Mouse (Mus musculus) kidney, adult 11 months (tissue): ENCODE results near the gene Usp36.

Source experiments
- DNase-seq: peaks from one replicate; pipeline ENCODE4 v3.0.0; 2022

The Usp36 gene

DNA sequence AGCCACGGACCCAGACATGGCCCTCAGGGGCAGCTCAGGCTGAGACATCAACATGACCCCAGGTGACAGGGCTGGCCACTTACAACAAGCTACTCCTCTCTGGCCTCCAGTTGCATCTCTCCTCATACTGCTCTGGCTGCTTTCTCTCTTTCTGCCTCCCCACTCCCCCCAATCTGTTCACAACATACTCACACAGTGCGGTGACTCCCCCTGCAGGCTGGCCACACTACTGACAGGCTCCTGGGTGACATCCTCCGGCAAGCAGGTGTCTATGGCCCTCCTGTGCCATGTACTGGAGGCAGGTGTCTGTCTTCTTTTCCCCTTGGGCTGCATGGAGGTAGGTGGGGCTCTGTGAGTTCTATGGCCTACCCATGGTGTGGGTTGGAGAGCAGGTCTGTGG, 7.9 kb upstream of the Usp36 start:
- DNase-seq = no peak

DNA sequence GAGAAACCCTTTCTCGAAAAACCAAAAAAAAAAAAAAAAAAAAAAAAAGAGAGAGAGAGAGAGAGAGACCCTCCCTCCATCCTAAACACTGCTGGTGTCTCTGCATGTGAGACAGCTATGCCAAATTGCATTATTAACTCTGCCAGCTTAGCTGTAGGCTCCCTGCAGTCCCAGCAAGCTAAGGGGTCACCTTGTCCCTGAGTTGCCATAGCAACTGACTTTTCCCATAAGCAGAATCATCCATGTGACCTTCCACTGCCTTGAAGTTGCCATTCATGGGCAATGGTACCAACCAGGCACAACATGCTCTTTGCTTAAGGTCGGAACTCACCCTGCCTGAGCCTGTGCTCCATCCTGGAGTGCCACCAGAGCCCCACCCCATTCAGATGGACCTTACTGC, 5.0 kb upstream of the Usp36 start:
- no peak for DNase-seq

DNA sequence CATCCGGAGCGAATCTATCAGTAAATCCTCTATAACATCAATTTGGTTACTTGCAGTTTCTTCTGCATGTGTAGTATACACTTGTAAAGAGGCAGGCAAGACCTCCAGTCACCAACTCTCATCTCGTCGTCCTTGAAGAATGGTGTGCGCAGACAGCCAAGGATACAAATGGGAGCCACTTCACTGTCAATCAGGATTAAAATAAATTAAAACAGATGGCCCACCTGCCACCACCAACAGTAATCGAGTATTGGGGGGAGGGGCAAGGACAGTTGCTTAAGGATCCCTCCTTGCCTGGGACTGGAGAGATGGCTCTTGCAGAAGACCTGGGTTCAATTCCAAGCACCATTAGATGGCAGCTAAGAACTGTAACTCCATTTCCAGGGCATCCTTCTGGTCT, 2.6 kb upstream of the Usp36 start:
- DNase-seq = no peak

DNA sequence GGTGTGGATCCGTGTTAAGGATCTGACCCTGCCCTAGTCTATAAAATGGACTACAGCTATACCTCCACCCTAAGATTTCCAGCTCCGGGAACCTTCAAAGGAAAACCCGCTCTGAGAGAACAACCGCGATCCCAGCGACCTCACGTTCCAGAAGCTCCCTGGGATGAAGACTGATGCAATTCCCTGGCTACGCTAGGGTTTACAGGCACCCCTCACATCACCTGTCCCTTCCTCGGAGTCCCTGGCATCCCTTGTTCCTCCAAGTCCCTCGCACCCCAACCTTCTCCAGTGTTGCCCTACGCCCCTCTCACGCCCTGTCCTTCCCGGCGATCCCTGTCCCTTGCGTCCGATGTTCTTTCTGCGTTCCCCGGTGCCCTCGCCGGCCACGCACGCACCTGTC, 482 bp downstream of the Usp36 start:
- no peak for DNase-seq

DNA sequence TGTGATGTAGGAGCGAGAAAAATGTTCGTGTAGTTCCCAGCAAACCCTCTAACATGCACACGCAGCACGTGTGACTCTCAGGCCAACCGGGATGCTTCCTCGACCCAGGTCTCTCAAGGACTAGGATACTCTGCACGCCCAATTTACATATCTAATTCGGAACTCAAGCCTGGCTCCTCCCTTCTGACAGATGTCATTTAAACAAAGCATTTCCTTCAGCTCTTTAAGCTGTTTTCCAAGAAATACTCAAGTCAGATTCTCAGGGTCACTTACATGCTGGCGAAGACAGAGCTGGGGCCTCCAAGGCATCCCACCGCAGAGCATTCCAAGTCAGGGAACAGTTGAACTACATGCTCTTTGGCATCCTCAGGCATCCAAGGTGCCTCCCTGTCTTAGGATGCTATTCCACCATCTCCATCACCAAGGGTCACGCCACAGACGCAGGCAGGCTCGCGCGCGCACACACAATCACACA, 970 bp downstream of the Usp36 start:
- DNase-seq = peak; percentile 19

DNA sequence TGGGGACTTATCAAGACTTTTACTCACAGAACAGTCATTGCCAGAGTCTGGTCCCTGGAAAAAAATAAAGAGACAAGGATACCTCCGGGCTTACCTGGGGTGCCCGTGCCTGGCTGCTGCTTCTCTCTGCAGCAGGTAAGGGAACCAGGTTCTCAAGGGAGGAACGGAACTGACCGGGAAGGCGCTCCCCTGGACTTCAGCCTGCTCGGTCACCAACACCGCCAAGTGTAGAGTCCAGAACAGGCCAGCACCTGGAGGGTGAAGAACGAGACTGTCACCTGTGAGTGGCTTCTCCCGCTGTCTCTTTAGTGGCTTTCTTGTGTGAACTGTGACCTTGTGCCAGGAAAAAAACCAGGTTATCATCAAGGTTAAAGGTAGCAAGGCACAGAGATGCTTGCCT, 2.5 kb downstream of the Usp36 start:
- DNase-seq = peak; percentile 36

DNA sequence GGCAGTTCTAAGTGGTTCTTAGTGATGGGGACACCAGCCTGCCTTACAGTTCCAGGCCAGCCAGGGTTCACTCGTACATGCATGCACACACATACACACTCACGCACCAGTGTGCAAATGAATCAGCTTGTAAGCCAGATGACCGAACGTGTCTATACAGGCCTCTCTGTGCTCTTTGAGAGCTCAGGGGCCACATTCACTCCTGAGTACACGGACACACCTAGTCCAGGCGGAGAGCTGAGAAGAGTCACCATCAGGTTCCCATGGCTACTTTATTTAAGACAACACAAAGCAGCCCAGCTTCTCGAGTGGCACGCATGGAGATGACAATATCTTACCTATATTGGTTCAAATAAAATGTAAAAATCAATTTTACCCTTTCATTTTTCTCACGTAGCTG, 3.6 kb downstream of the Usp36 start:
- no peak for DNase-seq

DNA sequence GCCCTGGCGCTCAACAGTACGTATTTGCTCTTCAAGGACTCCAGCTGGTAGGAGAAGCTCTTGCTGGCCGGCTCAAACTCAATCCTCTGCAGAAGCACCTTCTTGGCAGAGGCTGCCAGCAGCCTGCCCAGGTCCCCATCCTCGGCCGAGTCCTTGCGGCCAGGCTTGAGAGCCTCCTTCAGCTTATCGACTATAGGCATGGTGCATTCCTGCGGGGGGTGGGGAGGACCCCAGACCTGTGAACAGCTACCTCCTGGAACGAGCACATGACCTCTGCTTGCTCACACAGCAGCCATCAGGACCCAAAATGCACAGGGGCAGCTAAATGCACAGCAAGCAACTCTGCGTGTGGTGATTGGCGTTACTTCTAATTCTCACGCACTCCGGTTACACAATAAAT, 4.3 kb downstream of the Usp36 start:
- no peak for DNase-seq

DNA sequence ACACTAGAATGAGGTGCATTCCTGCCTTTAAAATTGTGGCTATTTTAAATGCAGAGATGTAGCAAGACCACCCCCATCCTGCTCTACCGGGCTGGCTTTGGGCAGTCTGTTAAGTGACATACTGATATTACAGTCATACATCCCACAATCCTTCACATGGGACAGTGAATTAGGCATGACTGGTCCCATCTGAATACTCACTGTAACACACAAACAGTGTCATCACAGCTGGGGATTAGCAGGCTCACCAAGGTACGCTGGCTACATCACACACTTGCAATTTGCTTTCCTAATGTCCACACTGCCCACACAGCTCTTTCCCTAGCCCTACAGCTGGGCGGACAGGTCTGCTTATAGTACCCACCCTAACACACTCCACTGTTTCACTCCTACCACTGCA, 9.8 kb downstream of the Usp36 start:
- no peak for DNase-seq

DNA sequence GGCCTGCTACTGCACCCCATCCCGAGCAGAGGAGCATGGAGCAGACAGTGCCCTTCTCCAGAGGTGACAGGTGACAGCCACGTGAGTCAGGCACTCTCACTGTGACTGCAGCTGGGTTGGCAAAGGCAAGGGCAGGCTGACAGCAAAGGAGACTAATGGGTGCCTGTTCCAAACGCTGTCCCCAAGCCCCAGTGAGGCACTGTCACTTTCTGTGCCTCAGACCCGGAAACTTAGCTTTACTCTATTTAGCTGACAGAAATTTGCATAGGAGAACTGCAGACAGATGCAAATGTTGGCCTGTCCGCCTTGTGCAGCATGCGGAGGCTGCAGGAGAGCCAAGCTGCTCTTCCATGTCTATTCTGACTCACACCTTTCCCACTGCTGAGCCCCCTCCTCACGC, 13.7 kb downstream of the Usp36 start:
- no peak for DNase-seq

DNA sequence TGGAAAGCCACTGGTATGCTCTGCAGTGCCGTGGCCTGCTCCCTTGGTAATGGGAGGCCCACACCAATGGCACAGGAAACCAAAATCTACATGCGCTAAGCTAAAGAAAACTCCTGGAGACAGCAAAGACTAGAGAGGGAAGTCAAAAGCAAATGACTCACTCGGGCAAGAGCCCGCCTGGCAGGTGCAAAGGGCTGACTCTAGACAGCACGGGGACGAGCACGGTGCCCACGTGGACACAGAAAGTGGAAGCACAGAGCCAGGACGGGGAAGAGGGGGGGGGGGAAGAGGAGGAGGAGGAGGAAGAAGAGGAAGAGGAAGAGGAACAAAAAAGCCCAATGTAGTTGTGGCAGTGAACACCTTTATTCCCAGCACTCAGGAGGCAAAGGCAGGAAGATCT, 15.0 kb downstream of the Usp36 start:
- no peak for DNase-seq

DNA sequence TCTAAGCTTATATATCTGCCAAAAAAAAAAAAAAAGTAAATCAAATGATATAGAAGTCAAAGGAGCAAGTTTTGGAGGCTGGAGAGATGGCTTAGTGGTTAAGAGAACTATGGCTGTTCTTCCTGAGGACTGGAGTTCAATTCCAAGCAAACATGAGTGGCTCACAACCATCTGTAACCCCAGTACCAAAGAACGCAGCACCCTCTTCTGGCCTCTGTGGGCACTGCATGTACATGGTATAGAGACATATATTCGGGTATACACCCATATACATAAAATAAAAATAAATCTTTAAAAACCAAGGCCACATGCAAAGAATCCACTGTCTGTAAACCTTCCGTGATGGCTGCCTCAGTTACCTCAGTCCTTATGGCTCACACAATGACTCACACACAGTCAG, 20.2 kb downstream of the Usp36 start:
- no peak for DNase-seq

DNA sequence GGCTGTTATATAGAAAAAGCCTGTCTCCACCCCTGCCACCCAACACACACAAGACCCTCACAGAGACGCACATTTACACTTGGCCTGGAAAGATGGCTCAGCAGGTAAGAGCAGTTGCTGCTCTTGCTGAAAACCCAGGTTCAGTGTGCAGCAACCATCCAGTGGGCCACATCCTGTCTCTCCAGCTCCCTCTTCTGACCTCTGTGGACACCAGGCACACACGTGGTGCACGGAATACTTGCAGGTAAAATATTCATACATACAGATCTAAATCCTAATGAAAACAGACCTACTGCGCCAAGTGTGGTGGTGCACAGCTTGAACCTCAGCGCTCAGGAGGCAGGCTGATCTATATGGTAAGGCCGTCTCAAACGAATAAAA, 23.4 kb downstream of the Usp36 start:
- DNase-seq = no peak

DNA sequence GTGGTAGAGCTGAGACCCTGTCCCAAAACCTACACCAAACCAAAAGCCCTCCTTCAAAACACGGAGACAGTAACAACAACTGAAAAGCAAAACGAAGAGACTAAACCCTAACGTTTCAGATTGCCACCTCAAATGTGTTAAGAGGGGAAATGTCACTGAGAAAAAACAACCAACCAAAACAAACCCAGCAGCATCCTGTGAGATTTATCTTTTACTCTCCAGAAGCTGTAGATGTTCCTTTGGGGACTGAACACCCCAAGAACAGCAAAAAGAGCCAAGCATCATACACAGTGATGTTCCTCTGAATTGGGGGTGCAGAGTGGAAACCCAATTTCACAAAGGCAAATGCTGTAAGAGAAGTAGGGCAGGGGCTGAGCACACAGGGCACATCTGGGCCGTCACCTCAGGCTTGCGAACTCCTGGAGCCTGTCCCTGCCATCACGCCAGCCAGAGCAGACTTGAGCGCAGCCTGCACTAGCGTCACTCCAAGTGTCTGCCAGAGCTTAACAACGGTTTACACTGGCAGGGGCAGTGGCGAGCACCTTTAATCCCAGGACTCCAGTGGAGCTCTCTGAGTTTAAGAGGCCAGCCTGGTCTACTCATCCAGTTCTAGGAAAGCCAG, 23.9 kb downstream of the Usp36 start:
- no peak for DNase-seq

DNA sequence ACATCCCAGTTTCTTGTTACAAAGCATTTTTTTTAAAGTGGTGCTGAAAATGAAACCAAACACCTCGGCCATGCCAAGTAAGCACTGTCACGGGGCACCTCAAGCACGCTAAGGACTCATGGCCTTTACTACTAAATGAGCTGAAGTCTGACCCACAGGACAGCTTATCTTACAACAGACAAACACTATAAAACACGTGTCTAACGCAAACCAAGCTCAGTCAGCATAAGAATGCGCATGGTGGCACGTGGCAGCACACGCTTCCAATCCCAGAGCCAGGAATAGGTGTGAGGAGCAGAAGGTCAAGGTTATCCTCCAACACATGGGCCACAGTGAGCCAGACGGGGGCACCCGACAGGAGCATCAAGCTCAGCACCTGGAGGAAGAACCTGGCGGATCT, 24.4 kb downstream of the Usp36 start:
- DNase-seq = peak; percentile 46

DNA sequence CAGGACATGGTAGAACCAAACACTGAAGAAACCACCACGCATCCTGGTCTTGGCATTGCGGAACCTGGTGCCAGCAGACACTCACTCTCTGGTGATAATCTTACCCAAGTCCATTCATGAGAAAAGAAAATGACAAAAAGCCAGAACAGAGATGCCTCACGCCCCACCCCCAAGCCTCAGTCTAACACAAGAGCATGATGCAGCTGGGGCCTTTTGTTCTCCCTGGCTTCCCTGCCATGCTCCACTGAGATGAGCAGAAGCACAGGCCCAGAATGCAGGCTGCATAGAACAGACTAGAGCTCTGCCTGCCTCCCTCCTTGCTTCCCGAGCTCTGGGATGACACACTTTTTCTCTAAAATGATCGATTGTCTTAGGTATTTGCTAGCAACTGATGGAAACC, 26.9 kb downstream of the Usp36 start:
- no peak for DNase-seq

DNA sequence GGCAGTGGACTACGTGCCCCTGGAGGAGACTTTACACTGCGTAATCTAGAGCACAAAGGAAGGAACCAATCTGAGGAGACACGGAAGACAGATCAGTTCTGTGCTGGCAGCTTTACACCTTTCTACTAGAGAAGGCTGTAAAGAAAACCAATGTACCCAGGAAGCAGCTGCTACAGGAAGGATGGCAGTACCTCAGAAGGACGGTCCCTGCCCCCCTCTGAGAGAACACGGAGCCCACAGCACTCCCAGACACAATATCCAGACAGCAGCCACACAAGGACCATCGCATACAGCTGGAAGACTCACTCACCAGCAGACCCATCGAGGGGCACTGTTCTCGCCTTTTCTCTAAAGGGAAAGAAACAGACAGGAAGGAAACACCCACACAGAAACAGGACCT, 30.0 kb downstream of the Usp36 start:
- no peak for DNase-seq

DNA sequence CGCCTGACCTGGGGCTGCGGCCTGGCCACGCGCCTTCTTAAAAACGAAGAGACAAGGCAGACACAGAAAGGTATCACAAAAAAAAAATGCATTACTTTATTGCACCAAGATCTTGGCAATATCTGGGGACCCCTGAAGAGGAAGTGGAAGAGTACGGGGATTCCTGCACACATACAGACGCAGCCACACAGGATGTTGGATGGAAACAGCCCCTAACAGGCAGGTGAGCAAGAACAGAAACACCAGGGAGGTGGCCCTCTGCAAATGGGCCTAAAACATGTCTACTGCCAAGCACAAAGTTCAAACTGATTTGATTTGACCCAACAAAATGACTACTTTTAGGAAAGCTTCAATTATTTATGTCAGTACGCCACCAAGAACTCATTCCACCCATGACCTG, 30.5 kb downstream of the Usp36 start:
- no peak for DNase-seq

DNA sequence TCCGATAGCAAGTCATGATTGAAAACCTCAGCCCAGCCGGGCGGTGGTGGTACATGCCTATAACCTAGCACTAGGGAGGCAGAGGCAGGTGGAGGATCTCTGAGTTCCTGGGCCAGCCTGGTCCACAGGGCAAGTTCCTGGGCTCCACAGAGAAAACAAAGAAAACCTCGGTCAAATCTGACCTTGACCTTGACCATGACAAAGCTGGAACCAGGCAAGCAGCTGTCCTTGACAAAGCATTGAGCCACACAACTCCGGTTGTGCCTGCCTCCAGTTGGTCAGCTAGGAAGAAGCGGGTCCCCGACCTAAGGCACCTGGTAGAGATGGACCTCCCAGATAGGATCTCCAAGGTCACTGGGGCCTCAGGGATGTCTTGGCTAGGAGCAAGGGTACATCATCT, 33.7 kb downstream of the Usp36 start:
- DNase-seq = no peak

DNA sequence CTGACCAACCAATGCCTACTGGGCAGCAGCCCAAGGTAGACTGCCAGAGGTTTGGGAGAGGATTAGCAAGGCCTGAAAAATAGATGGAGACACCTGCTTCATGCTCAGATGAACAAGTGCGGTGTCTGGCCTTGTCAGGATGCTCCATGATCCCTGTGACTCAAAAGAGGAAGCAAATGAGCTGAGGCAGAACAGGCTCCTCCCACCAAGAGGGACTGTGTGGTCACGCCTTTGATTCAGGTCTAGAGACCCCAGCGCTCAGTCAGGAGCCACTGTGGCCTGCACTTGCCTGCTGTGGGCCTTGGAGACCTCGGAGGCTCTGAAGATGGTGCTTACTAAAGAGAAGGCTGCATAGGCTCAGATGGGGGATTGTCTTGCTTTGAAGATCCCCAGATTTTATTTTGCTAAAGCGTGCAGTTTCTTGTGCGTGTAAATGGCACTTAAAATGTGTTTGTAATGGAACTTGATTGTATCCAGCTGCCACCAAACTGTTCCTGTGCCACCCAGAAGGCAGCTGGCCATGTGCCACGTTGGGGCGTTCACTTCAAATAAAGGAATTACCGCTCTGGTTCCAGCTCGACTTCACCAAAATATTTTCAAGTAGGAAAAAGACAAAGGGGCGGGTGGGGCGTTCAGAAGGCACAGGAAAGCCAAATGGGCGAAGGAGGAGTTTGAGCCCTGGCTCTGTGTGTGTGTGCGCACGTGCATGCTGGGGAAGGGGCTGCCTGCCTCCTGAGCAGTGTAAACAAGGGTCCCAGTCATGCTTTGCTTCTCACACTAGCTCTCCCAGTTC, 35.7 kb downstream of the Usp36 start:
- peak; percentile 74 for DNase-seq

DNA sequence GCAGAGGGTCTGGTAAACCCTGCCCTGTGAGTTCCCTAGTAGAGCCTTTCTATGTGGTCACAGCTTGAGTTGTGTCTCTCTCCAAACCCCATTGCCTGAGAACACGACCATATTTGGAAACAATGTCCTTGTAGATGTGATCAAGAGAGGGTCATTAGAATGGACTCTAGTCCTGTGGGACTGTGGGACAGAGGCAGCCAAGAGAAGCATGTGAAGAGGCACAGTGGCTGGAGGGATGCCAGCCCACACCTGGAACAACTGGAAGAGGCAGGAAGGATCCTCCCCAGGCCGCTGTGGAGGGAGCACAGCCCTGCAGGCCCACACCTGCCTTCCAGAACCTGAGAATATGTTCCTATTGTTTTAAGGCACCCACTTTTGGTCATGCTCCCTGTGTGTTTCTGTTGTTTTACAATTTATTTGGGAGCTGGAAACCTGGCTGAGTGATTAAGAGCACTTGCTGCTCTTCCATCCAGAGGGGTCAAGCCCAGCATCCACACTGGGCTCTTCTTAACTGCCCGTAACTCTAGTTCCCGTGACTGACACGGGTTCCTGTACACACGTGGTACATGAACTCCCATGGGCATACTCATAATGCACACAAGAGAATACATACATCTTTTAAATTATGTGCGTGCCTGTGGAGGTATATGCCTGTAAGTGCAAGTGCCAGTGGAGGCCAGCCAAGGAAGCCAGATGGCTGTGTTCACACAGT, 36.4 kb downstream of the Usp36 start:
- no peak for DNase-seq

DNA sequence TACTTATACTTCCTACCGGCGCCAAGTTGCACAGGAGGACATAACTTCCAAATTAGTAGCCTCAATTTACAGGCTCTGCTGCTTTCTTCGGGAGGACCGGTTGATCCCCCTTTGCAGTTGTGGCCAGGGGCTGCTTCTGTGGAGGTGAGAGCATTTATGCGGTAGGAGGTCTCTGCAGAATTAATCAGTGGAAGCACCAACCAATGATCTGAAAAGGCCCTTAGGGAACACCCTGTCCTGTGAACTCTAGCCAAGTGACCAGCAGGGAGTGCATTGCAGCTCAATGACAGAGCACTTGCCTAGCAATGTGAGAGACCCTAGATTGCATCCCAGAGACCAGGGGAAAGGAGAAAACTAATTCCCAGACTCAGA, 41.0 kb downstream of the Usp36 start:
- no peak for DNase-seq

DNA sequence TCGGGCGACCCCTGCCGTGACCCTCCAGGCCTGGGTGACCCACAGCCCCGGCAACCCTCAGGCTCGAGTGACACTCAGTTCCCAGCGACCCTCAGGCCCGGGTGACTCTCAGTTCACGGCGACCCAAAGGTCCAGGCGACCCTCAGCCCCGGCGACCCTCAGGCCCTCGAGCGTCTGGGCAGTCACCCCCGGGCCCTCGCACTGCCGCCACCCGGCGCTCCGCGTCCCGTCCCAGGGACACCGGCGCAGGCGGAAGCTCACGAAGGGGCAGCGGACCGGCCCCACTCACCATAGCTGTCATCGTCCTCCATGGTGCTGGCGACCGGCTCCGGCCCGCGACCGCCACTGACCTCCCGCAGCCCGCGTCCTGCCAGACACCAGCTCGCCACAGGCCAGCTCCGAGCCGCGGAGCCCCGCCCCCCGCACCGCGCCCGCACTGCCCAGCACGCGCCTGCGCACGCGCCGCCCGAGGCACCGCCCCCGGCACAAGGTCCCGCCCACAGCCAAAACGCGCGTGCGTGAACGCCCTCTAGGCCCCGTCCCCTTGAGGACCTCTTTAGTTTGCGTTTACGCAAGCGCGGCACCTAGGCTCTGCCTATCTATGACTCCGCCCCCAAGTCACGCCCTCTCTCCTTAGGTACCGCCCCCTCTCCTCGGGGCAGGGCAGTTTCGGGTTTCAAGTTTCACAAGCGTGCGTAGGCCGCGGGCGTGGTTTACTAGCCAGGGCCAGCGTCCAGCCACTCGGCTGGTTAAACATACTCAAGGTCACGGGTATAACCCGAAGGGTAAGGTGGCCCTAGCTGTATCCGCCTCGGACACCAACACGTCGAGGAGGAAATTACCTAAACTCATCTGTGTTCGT, 41.7 kb downstream of the Usp36 start, which contains the start of gene Cyth1:
Gene Cyth1, minus strand, starts transcription at position 443 of the 862 bp plus-strand sequence.
- DNase-seq = peak; percentile 100
